Mouse (Mus musculus) MN1 (cell line): ENCODE results near the gene Dda1.
"Not testable (repeated sequence)": the region's sequence is repeated elsewhere in the genome, so short reads cannot be mapped to it uniquely, and the experiment has no call there.

Source experiments
- DNase-seq: peaks from one replicate; pipeline ENCODE4 v3.0.0-alpha.2; 2016; ENCODE audit warnings: low spot score

Dda1 gene

DNA sequence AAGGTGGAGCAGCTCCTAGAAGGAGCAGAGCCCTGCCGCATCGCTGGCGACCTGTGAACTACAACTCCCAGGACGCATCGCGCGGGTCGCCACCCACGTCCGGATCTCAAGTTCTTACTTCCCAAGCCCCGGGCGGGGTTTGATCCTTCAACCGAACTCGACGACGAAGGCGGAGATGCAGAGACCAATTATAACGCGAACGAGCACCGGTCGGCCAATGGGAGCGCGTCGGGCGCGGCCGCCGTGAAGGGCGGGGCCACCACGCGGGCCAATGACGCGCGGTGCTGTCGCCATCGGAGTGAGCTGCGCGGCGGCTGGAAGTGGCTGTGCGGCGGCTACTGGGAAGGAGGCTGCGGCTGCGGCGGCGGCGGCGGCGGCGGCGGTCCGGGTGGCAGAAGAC is at the start of gene Dda1:
Gene Dda1 (plus strand): TSS at position 284 of the 400 bp plus-strand sequence.
- DNase-seq: peak; percentile 99

DNA sequence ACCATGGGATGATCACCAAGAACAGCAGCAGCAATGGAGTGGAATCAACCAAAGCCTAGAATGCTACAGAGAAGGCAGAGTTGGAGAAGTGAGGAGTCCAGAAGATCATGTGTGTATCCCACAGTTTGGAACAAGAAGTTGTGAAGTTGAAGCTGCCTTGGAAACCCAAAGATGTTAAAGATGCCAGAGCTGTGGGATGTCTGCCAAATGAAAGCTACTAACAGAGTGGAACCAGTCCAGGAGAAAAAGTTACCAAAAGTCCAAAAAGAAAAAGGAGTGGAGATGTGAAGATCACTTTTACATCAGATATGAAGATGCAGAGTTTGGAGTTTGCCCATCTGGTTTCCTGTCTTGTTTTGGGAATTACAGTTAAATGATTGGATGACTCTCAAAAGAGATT is 46.9 kb upstream of the Dda1 start:
- DNase-seq: no peak

DNA sequence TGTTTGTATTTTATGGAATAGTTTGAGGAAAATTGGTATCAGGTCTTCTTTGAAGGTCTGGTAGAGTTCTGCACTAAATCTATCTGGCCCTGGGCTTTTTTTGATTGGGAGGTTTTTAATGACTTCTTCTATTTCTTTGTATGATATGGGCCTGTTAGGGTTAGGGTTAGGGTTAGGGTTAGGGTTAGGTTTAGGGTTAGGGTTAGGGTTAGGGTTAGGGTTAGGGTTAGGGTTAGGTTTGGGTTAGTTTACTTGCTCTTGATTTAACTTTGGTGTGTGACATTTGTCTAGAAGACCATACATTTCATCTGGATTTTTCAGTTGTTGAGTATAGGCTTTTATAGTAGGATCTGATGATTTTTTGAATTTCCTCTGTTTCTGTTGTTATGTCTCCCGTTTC is 36.1 kb upstream of the Dda1 start:
- not testable (repeated sequence) for DNase-seq

DNA sequence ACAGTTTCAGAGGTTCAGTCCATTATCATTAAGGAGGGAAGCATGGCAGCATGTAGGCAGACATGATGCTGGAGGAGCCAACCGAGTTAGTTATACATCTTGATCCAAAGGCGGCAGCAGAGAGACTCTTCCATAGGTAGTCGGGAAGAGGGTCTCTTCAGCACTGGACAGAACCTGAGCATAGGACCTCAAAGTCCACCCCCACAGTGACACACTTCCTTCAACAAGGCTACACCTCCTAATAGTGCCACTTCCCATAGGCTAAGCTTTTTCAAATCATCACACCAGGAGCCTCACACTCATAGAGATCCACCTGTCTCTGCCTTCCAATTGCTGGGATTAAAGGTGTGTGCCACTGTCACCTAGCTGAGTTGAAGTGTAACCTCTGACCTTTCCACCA is 32.0 kb upstream of the Dda1 start:
- no peak for DNase-seq

DNA sequence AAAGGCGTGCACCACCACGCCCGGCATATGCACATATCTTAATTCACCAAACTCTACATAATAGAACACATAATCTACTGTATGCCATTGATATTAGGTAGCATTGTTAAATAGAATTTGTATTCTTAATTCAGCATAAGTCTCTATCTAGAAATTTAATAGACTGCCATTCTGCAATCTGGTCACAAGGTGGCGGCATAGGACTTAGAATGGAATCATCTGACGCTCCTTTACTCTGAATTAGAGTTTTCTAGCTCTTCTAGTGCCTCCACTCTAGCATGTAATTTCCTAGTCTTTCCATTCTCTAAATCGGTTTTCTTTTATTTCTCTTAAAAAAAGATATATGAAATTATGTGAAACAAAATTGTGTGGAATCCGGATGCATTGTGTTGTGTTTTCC is 27.6 kb upstream of the Dda1 start:
- DNase-seq: peak; percentile 85

DNA sequence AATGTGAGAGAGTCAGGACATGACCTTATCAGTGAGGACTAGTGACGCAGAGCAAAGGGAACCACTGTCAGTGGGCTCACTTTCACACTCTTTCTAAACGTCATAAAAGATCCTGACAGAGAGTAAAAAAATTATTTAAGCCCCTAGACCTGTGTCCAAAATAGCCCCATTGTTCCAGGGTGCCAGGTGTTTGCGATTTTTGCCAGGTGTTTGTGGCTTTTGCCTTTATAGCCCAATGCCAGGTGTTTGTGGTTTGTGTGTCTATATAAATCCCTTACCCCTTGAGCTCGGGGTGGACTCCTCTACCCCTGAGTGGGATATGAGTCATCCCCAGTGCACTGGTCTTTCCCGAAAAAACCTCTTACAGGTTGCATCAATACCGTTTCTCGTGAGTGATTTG is 23.9 kb upstream of the Dda1 start:
- no peak for DNase-seq

DNA sequence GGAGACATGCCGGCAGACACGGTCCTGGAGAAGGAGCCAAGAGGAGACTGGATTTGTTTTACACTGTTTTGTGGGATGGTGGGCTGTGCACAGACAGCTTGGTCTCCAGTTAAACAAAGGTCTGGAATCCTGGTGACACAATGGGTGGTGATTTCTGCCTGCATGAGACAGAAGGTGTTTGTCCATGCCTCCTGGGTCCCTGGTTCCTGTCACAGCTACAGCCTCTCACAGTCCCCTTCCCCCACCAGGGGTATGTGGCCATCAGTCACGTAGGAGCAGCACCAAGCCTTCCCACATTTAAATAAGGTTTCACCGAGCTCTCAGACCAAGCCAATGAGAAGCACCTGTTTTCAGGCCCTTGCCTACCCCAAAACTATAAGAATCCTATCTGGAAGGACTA is 17.7 kb upstream of the Dda1 start:
- no peak for DNase-seq

DNA sequence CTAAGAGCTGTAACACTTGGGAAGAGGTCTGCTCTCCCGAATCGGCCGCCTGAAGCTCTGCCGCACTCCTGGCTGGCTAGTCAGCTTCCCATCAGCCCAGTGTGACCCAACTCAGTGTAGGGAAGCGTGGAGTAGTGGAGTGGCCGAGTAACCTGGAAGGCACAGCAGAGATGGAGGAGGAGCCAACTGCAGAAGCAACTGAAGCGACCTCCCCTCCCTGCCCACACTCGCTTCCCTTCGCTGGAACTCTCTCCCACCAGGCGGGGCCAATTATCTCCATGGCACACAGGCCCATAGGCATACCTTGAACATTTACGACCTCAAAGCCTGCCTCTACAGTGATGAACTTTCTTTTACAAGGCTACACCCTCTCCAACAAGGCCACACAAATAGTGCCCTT is 17.2 kb upstream of the Dda1 start:
- DNase-seq: no peak

DNA sequence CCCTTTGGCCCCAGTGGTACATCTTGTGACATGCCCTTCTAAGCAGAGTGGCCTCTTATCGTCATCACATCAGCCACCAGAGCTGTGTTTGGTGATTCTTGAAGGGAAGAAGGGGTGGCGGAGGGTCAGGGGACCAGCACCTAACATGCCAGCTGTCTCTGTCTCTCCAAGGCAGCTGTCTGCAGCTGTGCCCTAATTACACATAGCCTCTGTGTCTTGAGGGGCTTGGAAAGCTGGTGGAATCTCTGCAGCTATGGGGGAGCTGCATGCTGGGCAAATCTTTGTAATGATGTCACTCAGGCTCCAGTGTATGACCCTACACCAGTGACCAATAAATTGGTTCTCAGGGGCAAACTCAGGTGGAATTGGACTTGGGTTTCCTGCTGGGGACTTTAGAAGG is 16.3 kb upstream of the Dda1 start:
- DNase-seq: no peak

DNA sequence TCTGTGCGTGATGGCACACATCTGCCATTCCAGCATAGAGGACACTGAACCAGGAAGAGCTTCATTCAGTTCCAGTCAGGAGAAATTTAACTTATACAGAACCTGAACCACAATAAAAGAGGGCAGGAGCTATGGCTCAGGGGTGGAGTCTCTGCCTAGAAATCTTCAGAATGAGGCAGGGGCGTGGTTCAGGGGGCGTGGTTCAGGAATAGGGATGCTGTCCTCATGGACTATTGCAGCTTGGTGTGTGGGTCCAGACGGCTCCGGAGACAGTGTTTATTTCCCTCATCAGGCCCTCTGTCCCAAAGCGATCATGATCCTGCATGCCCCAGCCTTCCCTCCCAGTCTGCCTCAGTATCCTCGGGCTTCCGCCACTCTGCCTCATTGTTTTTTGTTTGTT is 14.3 kb upstream of the Dda1 start:
- DNase-seq: no peak

DNA sequence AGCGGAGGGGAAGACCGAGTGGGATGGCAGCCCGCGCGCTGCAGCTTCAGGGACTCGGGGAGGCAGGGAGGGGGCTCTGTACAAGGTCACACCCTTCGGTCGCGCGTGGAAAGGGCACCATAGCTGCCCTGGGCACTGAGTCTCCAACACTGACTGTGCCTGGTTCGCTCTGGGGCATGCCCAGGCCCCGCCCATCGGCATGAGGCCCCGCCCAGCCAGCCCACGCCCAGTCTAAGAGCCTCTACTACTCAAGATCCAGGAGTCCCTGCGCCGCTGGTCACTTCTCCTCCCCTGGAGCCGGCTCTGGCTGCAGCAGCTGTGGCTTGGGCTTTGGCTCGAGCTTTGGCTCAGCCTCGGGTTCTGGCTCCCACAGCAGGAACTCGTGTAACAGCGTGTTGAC is 12.1 kb upstream of the Dda1 start:
- DNase-seq: no peak

DNA sequence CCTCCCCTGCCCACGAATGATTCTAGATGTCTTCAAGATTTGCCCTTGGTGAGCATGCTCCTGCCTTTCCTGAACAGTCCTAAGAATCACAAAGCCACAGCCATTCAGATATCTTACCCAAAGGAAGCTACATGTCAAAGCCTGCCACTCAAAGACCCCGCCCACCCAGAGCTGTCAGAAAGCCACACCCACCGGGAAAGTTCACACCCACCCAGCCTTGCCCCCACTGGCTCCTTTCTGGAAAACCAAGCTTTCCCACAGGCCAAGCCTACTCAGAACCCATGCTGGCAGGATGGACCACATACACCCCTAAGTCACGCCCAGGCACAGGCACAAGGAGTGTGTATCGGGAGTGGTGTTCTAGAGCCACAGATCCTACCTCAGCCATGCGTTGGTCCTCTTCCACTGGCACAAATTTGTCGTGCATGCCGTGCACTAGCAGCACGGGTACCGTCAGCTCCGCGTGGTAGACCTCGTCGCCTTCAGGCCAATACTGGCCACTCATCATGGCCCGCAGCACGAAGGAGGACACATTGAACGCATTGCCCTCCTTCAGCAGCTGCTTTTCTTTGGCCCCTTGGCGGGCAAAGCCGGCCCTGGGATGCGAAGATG is 11.2 kb upstream of the Dda1 start:
- DNase-seq: no peak

DNA sequence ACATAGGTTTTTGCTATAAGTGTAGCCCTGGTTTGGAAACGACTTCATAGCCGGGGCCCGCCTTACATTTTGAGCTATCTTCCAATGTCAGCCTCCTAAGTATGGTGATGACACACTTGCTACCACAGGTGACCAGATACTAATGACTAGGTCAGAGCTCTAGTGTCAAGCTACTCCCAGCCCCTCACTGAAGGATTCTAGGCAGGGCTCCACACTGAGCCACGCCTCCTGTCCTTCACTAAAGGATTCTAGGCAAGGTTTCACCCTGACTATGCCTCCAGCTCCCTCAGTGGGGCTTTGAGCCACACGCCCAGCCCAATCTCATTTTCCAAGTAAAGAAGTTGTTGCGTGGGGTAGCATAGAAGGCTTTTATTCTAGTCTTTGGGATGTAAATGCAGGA is 8.3 kb upstream of the Dda1 start:
- DNase-seq: no peak

DNA sequence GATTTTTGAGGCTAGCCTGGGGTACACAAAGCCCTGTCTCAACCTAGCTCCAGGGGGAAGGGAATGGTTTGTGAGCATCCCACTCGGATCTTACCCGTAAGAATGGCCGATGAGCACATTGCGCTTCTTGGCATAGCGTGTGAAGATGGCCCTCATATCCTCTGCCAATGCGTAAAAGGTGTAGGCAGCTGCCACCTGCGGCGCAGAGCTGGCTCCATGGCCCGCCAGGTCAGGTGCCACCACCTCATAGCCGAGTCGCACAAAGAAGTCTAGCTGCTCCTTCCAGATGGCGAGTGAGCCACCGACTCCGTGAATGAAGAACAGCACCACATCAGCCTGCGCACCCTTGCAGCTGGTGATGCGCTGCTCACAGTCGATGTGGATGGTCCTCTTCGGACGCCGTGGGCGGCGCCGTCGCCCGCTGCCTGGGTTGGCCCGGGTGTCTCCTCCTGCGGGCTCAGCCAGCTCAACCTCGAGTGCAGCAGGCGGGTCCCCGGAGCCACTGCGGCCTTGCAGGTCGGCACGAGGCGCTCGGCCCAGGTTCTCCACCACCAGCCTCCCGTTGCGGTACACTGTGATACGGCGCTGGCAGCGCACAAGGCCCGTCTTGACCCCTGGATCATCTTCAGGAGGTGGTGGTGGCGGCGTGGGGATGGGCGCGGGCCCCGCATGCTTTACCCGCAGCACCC is 7.7 kb upstream of the Dda1 start:
- no peak for DNase-seq

DNA sequence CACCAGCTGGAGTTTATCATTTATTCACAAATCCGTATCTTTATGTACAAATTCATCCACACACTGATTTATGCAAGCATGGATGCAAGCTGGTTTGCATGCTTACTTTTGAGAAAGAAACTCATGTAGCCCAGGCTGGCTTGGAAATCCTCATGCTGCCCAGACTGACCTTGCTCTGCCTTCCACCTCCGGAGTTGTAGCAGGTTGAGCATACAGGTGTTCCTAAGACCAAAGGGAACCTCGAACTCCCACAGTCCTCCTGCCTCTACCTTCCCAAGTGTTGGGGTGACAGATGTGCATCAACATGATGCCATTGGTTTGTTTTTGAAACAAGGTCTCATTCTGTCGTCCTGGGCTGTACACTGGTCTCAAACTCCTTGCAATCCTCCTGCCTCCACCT is 6.8 kb upstream of the Dda1 start:
- DNase-seq: no peak

DNA sequence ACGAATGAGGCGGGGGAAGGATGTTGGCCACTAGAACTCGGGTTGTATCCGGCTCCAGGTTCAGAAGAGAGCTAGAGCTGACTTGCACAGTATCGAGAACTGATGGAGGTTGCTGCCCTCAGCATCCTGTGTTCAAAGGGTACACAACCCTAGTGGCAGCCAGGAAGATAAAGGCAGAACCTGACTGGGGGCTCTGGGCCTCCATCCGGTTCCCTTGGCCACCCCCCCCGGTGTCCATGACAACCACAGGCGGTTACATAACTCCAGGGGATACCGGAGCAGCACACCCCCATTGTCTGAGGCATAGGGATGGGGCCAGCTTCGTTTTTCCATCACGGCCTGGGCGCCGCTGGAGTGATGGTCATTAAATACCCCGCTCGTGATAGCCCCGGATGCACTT is 6.2 kb upstream of the Dda1 start:
- DNase-seq: peak; percentile 59

DNA sequence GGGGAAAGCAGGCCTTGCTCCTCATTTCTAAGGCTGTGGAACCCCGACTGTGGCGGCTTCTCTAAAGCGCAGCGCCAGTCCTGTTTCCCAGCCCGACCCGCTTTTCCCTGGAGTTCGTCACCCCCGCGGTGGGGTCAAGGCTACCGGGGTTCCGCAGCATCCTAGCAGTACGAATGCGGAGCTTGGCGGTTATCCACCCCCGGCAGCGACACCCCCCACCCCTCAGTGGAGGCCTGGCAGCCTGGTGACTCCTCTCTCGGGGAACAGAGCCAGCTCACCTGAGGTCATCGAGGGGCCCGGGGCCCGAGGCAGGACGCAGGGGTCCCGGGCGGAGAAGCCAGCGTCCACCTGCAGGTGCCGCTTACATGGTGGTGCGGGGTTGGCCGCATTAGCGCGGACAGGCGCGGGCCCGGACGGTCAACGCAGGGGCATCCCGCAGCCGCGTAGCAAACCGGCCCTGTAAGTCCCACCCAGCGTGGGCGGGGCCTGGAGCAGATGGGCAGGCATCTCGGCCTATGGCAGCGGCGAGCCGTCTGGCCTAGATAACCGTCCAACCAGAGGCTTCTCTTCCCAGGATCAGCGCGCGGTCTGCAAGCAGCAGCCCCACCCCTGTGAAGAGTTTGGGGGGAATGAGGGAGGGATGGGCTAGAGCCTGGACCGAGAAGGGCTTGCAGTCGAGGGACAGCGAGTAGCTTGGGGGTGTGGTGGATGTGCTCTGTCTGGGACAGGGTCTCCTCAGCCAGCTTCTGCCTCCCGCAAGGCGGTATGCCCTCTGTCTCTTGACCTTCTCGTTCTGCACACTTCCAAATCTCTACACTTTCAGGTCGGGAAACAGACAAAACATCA is 5.6 kb upstream of the Dda1 start, which contains the start of gene Abhd8:
Gene Abhd8 (minus strand): TSS at position 468 of the 846 bp plus-strand sequence.
- peak; percentile 98 for DNase-seq

DNA sequence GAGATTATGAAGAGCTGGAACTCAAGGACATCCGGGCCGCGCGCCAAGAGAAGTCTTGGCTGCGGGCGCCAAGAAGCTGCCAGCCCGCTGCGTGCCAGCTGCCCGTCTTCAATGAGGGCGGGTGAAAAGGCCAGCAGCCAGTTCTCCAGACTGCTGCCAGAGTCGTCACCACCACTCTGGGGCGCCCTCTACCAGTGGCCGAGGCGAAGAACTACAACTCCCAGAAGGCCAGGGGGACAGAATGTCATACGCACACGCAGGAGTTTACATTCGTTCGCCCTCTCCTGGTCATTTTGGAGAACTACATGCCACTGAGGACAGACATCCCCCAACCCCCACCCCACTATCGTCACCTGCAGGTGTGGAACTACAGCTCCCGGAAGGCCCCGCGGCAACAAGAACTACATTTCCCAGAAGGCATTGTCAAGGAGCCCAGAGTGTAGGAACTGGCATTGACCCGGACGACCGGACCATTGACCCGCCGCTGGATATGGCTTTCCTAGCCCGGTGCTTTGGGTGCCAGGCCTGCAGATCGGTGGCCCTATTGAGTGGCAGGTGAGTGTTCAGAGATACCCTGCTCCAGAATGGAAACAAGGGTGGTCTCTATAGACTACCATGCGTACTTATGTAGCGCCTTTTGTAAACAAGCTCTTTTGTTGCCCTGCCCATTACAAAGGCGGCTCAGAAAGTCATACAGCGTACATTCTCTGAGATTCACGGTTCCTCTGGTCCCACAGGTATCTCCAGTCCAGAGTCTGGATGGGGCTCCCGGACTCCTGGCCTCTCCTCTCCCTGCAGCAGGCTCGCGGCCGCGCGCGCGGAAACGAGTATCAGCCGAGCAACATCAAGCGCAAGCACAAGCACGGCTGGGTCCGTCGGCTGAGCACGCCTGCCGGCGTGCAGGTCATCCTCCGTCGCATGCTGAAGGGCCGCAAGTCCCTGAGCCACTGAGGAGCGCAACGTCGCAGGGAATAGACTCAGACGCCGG is 4.2 kb upstream of the Dda1 start, which contains the start of gene Mrpl34:
Gene Mrpl34 (plus strand): TSS at position 447 of the 988 bp plus-strand sequence.
- DNase-seq: peak; percentile 100

DNA sequence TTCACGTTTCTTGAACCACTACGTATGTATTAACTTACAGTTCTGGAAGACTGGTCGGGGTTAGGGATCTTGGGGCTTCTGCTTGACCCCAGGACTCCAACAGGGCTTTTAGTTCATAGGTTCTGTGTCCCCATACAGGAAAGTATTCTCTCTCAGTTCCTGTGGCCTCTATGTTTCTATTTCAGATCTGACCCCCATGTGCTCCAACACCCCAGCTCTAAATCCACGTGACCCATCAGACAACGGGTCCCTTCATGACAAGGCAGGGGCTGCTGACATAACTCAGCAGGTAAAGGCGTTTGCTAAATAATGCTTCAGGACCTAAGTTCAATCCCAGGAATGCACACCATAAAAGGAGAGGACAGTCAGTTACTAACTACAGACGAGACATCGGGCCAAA is 3.3 kb upstream of the Dda1 start:
- DNase-seq: no peak

DNA sequence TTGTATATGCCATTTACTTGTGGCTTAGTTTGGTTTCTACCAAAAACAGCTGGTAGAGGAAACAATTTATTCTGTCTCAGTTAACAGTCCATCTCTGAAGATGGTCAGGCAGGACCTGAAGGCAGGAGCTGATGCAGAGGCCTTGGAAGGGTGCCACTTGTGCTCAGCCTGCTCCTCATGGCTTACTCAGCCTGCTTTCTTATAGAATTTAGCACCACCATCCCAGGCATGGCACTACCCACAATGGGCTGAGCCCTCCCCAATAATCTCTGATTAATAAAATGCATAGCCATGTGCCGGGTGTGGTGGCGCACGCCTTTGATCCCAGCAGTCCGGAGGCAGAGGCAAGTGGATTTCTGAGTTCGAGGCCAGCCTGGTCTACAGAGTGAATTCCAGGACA is 2.8 kb upstream of the Dda1 start:
- DNase-seq: no peak

DNA sequence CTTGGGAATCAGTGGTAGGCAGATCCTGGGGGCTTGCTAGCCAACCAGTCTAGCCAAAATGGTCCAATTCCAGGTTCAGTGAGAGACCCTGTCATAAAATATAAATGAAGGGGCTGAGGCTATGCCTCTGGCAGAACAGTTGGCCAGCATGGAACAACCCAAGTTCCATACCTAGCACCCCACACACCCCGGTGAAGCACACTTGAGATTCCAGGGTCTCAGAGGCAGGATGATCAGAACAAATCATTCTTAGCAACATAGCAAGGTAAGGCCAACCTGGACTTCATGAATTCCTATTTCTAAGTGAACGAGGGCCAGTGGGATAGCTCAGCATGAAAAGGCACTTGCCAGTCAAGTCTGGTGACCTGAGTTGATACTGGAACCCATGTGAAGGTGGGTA is 1.8 kb upstream of the Dda1 start:
- DNase-seq: no peak

DNA sequence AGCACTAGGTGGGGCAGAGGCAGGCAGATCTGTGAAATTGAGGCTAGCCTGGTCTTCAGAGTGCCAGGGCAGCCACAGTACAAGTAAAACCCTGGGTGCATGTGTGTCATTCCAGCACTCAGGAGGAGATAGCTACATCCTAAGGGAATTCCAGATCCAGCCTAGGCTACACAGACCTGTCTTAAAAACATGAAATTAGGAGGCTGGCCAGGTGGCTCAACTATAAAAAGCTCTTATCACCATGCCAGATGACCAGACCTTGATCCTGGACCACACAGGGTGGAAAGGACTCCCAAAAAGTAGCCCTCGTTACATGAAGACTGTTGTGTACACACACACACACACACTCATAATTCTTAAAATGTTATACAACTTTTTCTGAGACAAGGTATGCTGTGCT is 998 bp upstream of the Dda1 start:
- no peak for DNase-seq
